Mouse (Mus musculus) forebrain, embryonic 14.5 days (tissue): Measurements from ENCODE around the gene Ostf1. TPM values are rescaled to one million over a fixed set of nuclear protein-coding genes. Genes with fewer than 3 reads are reported as not detected.

Experiments
- ATAC-seq: fragments of 200-750 bp; cut with Nextera tagmentation; 2 replicates; pipeline ENCODE4 v1.8.0; 2017; ENCODE audit warnings: mild to moderate bottlenecking, moderate library complexity
- DNase-seq: peaks from one replicate; pipeline ENCODE4 v3.0.0-alpha.2; 2015; ENCODE audit warnings: low spot score
- H3K27ac ChIP-seq: fragments of 300-500 bp; sonication (generic); 2 replicates; pipeline ENCODE4 v1.5.1; 2014; ENCODE audit warnings: low read depth, mild to moderate bottlenecking, control low read depth, low read length, moderate library complexity
- H3K27me3 ChIP-seq: fragments of 300-500 bp; sonication (generic); replicated peaks from 2 replicates; pipeline ENCODE4 v1.6.1; 2014; ENCODE audit warnings: low read length, control low read depth, mixed read lengths; ENCODE audit not compliant: control insufficient read depth, insufficient read depth
- H3K36me3 ChIP-seq: fragments of 300-500 bp; sonication (generic); 2 replicates; pipeline ENCODE4 v1.6.1; 2014; ENCODE audit warnings: low read length, control low read depth; ENCODE audit not compliant: control insufficient read depth, insufficient read depth
- H3K4me1 ChIP-seq: fragments of 300-500 bp; sonication (generic); 2 replicates; pipeline ENCODE4 v1.6.1; 2014; ENCODE audit warnings: antibody characterized with exemption, low read length, control low read depth; ENCODE audit not compliant: control insufficient read depth, insufficient read depth
- H3K4me2 ChIP-seq: fragments of 300-500 bp; sonication (generic); 2 replicates; pipeline ENCODE4 v1.6.1; 2014; ENCODE audit warnings: mild to moderate bottlenecking, control low read depth, low read length
- H3K4me3 ChIP-seq: fragments of 300-500 bp; sonication (generic); 2 replicates; pipeline ENCODE4 v1.5.1; 2014; ENCODE audit warnings: low read depth, low read length, control low read depth
- H3K9ac ChIP-seq: fragments of 300-500 bp; sonication (generic); 2 replicates; pipeline ENCODE4 v1.6.1; 2014; ENCODE audit warnings: mild to moderate bottlenecking, low read length, control low read depth, moderate library complexity
- H3K9me3 ChIP-seq: fragments of 300-500 bp; sonication (generic); replicated peaks from 2 replicates; pipeline ENCODE4 v1.6.1; 2016; ENCODE audit warnings: low read length, control low read depth, mixed read lengths; ENCODE audit not compliant: control insufficient read depth
- WGBS: fragments of 180-500 bp; shearing (Covaris S2); extraction: QIAGEN DNeasy Blood & Tissue Kit; methylation state at CpG from one replicate; pipeline ENCODE4 v1.1.7; 2014; 5-methylcytosine and 5-hydroxymethylcytosine counted together
- polyA plus RNA-seq: library from polyadenylated mRNA; unstranded; fragments of >200 nt; fragmentation: Nextera tagmentation; extraction: Ambion mirVana; gene quantifications from 2 replicates; pipeline ENCODE4 v1.2.1, GENCODE M21; 2014

Ostf1 gene
- polyA plus RNA-seq, 1 experiment from 2014 or later = 40.6 TPM

- Histone ChIP-seq H3K9ac (no peak overlapping the region), H3K9me3 (no peaks in the 10 kb centered on the region), H3K27ac (no peak overlapping the region), H3K4me2 (no peak overlapping the region), H3K4me1 (no peaks in the 10 kb centered on the region), H3K4me3 (no peak overlapping the region), H3K36me3 (no peaks in the 10 kb centered on the region), H3K27me3 (no peaks in the 10 kb centered on the region)
- 100% methylated on average over 1 of the region's 1 CpGs for WGBS
- ATAC-seq (no peak), DNase-seq (no peak)
Observed at GRCm38 (mm10) chr19:18617504-18617903, 14.1 kb downstream of the Ostf1 start.

- no peak overlapping the region for H3K9ac ChIP-seq
- DNase-seq = no peak
- WGBS = 77% methylated on average over 9 of the region's 9 CpGs
Observed at GRCm38 (mm10) chr19:18615680-18616240, 15.9 kb downstream of the Ostf1 start.

GRCm38 (mm10) chr19:18614337-18614736 lies 17.3 kb downstream of the Ostf1 start:
- whole genome bisulfite sequencing = 86% methylated on average over 7 of the region's 7 CpGs
- no peak overlapping the region for H3K27ac ChIP-seq
- DNase-seq = no peak
- H3K36me3 ChIP-seq = no peaks in the 10 kb centered on the region
- ATAC-seq = no peak
- no peak overlapping the region for H3K9ac ChIP-seq
- no peaks in the 10 kb centered on the region for H3K4me1 ChIP-seq
- no peak overlapping the region for H3K4me3 ChIP-seq
- no peaks in the 10 kb centered on the region for H3K9me3 ChIP-seq
- H3K27me3 ChIP-seq = no peaks in the 10 kb centered on the region
- H3K4me2 ChIP-seq = no peak overlapping the region

More at GRCm38 (mm10) chr19:18615680-18616240, 15.9 kb downstream of the Ostf1 start:
- Histone ChIP-seq H3K4me3 (no peak overlapping the region), H3K27me3 (no peaks in the 10 kb centered on the region), H3K4me1 (no peaks in the 10 kb centered on the region), H3K27ac (no peak overlapping the region), H3K4me2 (no peak overlapping the region), H3K36me3 (no peaks in the 10 kb centered on the region), H3K9me3 (no peaks in the 10 kb centered on the region)
- ATAC-seq = no peak

- no peaks in the 10 kb centered on the region for H3K36me3 ChIP-seq
- no peaks in the 10 kb centered on the region for H3K27me3 ChIP-seq
- H3K4me3 ChIP-seq = no peak overlapping the region
- ATAC-seq (no peak), DNase-seq (no peak)
- H3K9me3 ChIP-seq = no peaks in the 10 kb centered on the region
- no peak overlapping the region for H3K9ac ChIP-seq
- no peak overlapping the region for H3K27ac ChIP-seq
- no peak overlapping the region for H3K4me2 ChIP-seq
- 87% methylated on average over 6 of the region's 6 CpGs for WGBS
- no peaks in the 10 kb centered on the region for H3K4me1 ChIP-seq
Observed at GRCm38 (mm10) chr19:18608975-18609374, 22.6 kb downstream of the Ostf1 start.

- H3K27me3 ChIP-seq = no peaks in the 10 kb centered on the region
- no peak overlapping the region for H3K4me3 ChIP-seq
- ATAC-seq (no peak), DNase-seq (no peak)
- H3K36me3 ChIP-seq = no peaks in the 10 kb centered on the region
- no peak overlapping the region for H3K27ac ChIP-seq
- H3K9ac ChIP-seq = no peak overlapping the region
- no peaks in the 10 kb centered on the region for H3K4me1 ChIP-seq
- WGBS = 42% methylated on average over 7 of the region's 7 CpGs
- no peak overlapping the region for H3K4me2 ChIP-seq
- no peaks in the 10 kb centered on the region for H3K9me3 ChIP-seq
Observed at GRCm38 (mm10) chr19:18607907-18608306, 23.7 kb downstream of the Ostf1 start.

GRCm38 (mm10) chr19:18603011-18603410 lies 28.6 kb downstream of the Ostf1 start:
- Histone ChIP-seq H3K4me1 (no peaks in the 10 kb centered on the region), H3K36me3 (no peaks in the 10 kb centered on the region), H3K9ac (no peak overlapping the region), H3K4me3 (no peak overlapping the region), H3K27me3 (no peaks in the 10 kb centered on the region), H3K4me2 (no peak overlapping the region), H3K9me3 (no peaks in the 10 kb centered on the region), H3K27ac (no peak overlapping the region)
- DNase-seq = no peak
- ATAC-seq = no peak
- 76% methylated on average over 6 of the region's 6 CpGs for WGBS

GRCm38 (mm10) chr19:18600611-18601010 lies 31.0 kb downstream of the Ostf1 start:
- DNase-seq = no peak
- Histone ChIP-seq H3K4me3 (no peak overlapping the region), H3K4me1 (no peaks in the 10 kb centered on the region), H3K9ac (no peak overlapping the region), H3K36me3 (no peaks in the 10 kb centered on the region), H3K9me3 (no peaks in the 10 kb centered on the region), H3K27ac (no peak overlapping the region), H3K4me2 (no peak overlapping the region), H3K27me3 (no peaks in the 10 kb centered on the region)
- WGBS = 96% methylated on average over 9 of the region's 9 CpGs
- ATAC-seq = no peak

GRCm38 (mm10) chr19:18599650-18600049 lies 32.0 kb downstream of the Ostf1 start:
- H3K9ac ChIP-seq = no peak overlapping the region
- no peak overlapping the region for H3K27ac ChIP-seq
- H3K36me3 ChIP-seq = no peaks in the 10 kb centered on the region
- H3K27me3 ChIP-seq = no peaks in the 10 kb centered on the region
- 86% methylated on average over 5 of the region's 5 CpGs for WGBS
- H3K9me3 ChIP-seq = no peaks in the 10 kb centered on the region
- ATAC-seq (no peak), DNase-seq (no peak)
- no peak overlapping the region for H3K4me3 ChIP-seq
- no peak overlapping the region for H3K4me2 ChIP-seq
- no peaks in the 10 kb centered on the region for H3K4me1 ChIP-seq

GRCm38 (mm10) chr19:18599051-18599450 lies 32.6 kb downstream of the Ostf1 start:
- Histone ChIP-seq H3K36me3 (no peaks in the 10 kb centered on the region), H3K4me3 (no peak overlapping the region), H3K9ac (no peak overlapping the region), H3K27me3 (no peaks in the 10 kb centered on the region), H3K4me1 (no peaks in the 10 kb centered on the region), H3K4me2 (no peak overlapping the region), H3K27ac (no peak overlapping the region), H3K9me3 (no peaks in the 10 kb centered on the region)
- no peak for ATAC-seq
- WGBS = 85% methylated on average over 8 of the region's 8 CpGs
- DNase-seq = no peak
